Mouse (Mus musculus): ENCODE measurements around the gene Mrpl47.

DNA sequence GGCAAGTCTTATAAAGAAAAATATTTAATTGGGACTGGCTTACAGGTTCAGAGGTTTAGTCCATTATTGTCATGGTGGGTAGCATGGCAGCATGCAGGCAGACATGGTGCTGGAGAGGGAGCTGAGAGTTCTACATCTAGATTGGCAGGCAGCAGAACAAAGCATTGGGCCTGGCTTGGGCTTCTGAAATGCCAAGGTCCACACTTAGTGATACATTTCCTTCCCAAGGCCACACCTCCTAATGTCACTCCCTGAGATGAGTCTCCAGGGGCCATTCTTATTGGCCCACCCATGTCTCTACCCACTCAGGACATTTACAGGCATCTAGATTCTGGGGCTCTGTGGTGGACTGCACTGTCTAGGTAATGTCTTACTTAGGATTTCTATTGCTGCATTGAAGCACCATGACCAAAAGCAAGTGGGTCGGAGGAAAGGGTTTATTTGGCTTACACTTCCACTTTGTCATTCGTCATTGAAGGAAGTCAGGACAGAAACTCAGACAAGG lies 4.9 kb upstream of the Mrpl47 start:
- TF ChIP-seq CTCF (IDR thresholded peaks at IDR 0.05; ENCODE audit: control insufficient read depth, insufficient read depth, low read length) = no peak
- no peak for TF ChIP-seq POLR2A (IDR thresholded peaks at IDR 0.05; ENCODE audit: borderline replicate concordance, control insufficient read depth, low read depth, low read length)

All from bone marrow, adult 2 months (tissue).